Mouse (Mus musculus) cerebellum, adult 11-12 months (tissue): ENCODE results near the gene Tspan17.

Experiments used
- DNase-seq: peaks from one replicate; pipeline ENCODE4 v3.0.0; 2022

The Tspan17 gene

DNA sequence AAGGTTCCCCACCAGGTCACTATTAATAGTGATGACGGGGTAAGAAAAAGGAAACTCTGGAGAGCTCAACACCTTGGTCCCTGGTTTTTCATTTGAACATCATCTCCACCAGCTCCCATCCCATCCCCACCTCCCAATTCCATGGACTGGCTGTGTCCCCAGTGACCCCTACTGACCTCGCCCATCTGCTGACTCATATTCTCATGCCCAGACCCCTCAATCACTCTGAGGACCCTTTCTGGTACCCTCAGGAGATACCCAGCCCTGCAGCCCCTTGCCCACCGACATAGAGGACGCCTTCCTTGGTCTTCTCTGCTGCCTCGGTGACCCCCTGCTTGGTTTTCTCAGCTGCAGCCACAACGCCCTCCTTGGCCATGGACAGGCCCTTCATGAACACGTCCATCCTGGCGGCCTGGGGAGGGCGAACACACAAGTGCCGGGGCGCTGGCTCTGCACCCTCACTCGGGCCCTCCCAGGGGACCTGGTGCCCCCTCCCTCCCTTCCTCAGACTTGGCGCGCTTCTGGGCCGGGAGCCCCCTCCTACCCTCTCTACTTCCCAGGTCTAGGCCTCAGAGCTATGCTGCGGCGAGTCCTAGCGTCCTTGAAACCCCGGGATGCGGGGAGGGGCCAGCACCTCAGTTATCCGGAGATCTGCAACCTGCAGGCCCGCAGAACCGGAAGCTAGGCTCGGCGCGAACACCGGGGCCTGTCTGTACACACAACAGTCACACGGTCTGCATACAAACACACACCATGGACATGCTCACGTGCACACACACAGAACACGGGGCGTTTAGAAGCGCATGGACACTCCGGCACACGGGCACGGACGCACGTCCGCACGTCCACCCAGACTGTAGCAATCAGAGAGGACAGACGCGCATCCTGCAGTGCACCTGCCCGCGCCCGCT, 23.6 kb upstream of the Tspan17 start:
- peak; percentile 77 for DNase-seq

- peak; percentile 91 for DNase-seq
Measured at GRCm38 (mm10) chr13:54766192-54766768, 22.9 kb upstream of the Tspan17 start, which contains the start of gene Sncb. Gene Sncb (minus strand): TSS chr13:54766595.

DNA sequence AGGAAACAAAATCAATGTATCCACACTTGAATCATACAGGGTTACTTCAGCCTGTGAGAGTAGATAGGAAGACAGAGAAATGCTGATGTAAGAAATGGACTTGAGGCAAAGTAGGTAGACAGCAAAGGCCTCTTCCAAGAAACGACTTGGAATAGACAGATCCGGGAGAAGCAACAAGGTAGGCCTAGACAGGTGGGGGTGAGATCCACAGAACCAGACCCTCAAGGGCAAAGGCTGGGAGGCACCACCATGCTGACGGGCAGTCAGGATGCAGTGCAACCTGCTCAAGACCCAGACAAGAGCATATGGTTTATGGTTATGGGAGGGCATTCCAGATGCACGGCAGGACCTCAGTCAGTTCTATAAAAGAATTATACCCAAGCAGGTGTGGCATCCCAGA, 22.2 kb upstream of the Tspan17 start:
- DNase-seq: peak; percentile 47

GRCm38 (mm10) chr13:54780592-54780991, 8.6 kb upstream of the Tspan17 start:
- DNase-seq: peak; percentile 77

DNA sequence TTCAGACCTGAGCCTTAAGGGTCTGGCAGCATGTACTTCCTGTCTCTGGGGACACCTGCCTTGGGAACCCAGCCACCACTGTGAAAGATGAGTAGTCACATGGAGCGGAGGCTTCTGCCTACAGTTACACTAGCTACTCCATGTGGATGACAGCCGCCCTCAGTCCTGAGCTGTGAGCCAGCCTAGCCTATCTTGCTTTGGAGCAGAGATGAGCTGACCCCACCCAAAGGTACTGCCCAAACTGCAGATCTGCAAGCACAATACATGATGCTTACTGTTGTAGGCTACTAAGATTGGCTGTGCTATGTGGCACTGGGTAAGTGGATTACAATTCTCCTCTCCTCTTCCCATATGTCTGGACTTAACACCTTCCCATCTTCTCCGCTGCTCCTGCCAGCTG, 8.1 kb upstream of the Tspan17 start:
- DNase-seq: peak; percentile 44

GRCm38 (mm10) chr13:54783235-54783634, 5.9 kb upstream of the Tspan17 start:
- no peak for DNase-seq

DNA sequence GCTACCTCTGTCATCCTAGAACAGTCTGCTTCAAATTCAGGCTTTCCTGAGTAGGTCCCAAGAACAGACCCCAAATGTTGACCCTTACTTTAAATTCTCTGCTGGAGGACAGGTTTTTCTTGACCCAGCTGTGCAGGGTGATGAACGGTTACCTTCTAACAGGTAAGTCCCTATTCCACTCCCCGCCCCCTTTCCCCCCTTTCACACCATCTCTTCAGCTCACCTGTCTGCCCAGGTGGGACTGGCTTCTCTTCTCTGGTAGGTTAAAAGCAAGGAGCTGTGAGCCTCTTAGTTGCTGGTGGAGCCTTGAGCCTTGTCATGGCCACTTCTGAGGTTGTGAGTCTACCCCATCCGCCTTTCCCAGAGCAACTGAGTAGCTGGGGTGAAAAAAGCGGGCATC, 5.5 kb upstream of the Tspan17 start, which contains the start of gene Eif4e1b:
TSS of gene Eif4e1b (plus strand) at position 301 of the 400 bp plus-strand sequence.
- DNase-seq: no peak

GRCm38 (mm10) chr13:54787591-54787990, 1.6 kb upstream of the Tspan17 start:
- DNase-seq: peak; percentile 70

- peak; percentile 87 for DNase-seq
Measured at GRCm38 (mm10) chr13:54789561-54790397, 602 bp downstream of the Tspan17 start.

- peak; percentile 60 for DNase-seq
Measured at GRCm38 (mm10) chr13:54792259-54793230, 3.4 kb downstream of the Tspan17 start.

DNA sequence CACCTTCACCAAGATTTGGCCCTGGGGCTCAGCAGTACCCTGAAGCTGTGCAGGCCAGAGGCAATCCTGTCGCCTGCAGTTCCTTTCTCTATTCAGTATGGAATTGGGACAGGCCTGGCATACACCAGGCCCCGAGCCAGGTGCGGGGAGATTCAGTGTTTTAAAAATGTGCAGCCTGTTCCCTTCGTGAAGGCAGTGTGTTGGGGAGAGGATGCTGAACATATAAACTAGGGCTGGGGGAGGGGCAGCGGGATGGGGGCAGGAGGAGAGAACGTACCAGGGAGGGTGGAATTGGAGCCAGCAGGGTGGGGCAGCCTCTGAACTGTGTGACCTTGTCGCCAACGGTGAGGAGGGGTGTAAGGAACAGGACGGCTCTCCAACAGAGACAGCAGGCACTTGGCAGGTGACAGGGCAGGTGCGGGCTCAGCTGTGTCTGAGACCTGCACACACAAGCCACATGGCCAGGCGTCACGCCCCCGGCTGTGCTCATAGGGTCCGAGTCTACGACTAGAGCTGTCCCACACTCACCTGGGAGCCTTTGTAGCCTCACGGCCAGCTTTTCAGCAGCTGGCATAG, 4.9 kb downstream of the Tspan17 start:
- peak; percentile 56 for DNase-seq

- DNase-seq: peak; percentile 30
Measured at GRCm38 (mm10) chr13:54794843-54795242, 5.7 kb downstream of the Tspan17 start.

- DNase-seq: peak; percentile 53
Measured at GRCm38 (mm10) chr13:54797356-54797755, 8.2 kb downstream of the Tspan17 start.

GRCm38 (mm10) chr13:54797861-54798643, 8.9 kb downstream of the Tspan17 start:
- no peak for DNase-seq

DNA sequence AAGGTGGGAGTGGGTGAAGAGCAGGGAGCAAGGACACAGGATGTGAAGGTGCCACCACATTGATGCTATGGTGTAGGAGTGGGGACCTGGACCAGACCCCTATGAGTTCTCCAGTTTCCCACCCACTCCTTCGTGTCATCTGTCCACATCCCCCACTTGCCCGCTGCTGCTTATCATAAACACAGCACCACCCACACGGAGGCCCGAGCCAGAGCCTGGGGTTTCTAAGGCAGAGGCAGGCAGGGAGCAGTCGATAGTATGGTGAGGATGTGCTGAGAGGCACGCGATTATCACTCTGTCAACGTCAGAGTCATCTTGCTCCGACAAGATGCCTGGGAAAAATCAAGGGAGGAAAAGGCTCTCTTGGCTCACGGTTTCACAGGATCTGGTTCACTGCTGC, 9.6 kb downstream of the Tspan17 start:
- no peak for DNase-seq

GRCm38 (mm10) chr13:54799701-54800100, 10.5 kb downstream of the Tspan17 start:
- DNase-seq: peak; percentile 77

GRCm38 (mm10) chr13:54800206-54800605, 11.0 kb downstream of the Tspan17 start:
- DNase-seq: no peak

DNA sequence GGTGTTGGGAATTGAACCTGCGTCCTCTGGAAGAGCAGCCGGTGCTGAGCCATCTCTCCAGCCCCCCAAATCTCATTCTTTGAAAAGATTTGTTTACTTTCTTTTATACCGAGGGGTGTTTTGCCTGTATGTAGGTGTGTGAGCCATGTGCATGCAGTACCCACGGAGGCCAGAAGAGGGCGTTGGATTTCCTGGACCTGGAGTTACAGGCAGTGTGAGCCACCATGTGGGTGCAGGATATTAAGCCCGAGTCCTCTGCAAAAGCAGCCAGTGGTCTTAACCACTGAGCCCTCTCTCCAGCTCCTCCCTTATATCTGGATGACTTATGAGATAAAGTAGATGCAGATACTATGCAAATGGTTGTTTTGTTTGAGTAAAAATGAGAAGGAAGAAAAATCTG, 13.8 kb downstream of the Tspan17 start:
- no peak for DNase-seq

GRCm38 (mm10) chr13:54805134-54805838, 16.1 kb downstream of the Tspan17 start:
- peak; percentile 59 for DNase-seq

DNA sequence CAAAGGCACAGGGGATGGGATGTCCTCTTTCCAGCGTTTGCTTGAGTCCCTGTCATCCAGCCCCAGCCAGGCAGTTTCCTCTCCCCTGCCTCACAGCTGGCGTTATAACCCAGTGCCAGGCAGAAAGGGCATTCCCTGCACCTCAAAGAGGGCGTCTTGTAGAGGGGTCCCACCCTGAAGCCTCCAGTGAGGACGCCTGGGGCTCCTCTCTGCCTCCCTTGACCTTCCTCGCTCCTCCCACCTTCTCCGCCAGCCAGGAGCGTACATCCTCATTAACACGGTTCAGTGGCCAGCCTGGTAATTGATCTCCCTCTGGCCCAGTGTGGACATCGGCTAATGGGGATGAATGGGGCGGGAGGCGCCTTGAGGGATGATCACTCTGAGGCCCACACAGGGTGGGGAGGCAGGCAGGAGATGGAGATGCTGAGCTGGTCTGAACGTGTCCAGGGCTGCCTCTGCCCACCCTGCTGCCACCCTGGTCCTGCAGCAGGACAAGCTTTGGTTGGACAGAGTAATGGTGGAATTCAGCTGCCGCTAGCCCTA, 17.3 kb downstream of the Tspan17 start:
- DNase-seq: no peak
